Mouse (Mus musculus) olfactory bulb, adult 2 months (tissue): ENCODE results near the gene Tmem201.

ENCODE experiments used
- CTCF ChIP-seq: fragments of 200-500 bp; IDR thresholded peaks from 2 replicates; pipeline ENCODE4 v1.5.1; 2012; ENCODE audit warnings: low read depth, mild to moderate bottlenecking, low read length, moderate library complexity; ENCODE audit not compliant: insufficient read depth
- POLR2A ChIP-seq: fragments of 200-500 bp; IDR thresholded peaks from 2 replicates; pipeline ENCODE4 v1.6.1; 2012; ENCODE audit warnings: mild to moderate bottlenecking, low read depth, low read length, moderate library complexity; ENCODE audit not compliant: insufficient read depth

- TF ChIP-seq CTCF, result no peak
- TF ChIP-seq POLR2A, result no peak
Measured at GRCm38 (mm10) chr4:149722104-149723020, 15.5 kb downstream of the Tmem201 start.
